Mouse (Mus musculus) retina, postnatal 1 day (tissue): Measurements from ENCODE around the gene Polr1d.

Experiments used
- DNase-seq: peaks from one replicate; pipeline ENCODE4 v3.0.0-alpha.2; 2012

Polr1d gene

DNA sequence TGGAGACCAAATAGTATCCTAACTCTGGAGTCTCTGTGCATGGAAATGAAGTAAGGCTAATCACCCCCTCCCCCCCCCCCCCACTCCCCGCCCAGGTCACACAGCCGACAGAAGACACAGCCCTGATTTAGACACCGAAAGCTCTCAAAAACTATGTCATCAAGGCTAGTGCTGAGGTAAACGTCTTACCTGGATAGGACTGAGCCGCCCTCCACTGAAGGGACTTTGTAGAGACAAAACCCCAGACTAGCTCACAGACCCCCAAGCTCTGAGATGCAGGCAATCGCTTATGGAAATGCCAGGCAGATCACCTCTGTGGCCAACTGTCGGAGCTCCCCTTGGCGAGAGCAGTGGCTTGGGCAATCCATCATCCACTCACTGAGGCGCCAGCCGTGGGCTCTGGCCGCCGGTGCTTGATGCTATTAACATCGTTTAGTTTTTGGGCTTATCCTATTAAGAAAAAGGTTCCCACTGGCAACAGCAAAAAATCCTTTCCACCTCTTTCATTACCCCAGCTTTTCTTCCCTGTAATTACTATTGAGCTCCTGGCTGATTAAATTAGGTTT is 78.0 kb downstream of the Polr1d start:
- DNase-seq, result peak; percentile 37

GRCm38 (mm10) chr5:147155449-147156133 is 78.7 kb downstream of the Polr1d start:
- DNase-seq, result peak; percentile 81

- DNase-seq, result no peak
These were observed 79.5 kb downstream of the Polr1d start for GRCm38 (mm10) chr5:147156376-147156775.

- no peak for DNase-seq
These were observed 80.6 kb downstream of the Polr1d start for GRCm38 (mm10) chr5:147157441-147157840.

GRCm38 (mm10) chr5:147159320-147159719 is 82.5 kb downstream of the Polr1d start:
- no peak for DNase-seq

GRCm38 (mm10) chr5:147159792-147160191 is 82.9 kb downstream of the Polr1d start:
- DNase-seq, result no peak
